Mouse (Mus musculus): ENCODE data around the gene Hrnr.

The Hrnr gene

DNA sequence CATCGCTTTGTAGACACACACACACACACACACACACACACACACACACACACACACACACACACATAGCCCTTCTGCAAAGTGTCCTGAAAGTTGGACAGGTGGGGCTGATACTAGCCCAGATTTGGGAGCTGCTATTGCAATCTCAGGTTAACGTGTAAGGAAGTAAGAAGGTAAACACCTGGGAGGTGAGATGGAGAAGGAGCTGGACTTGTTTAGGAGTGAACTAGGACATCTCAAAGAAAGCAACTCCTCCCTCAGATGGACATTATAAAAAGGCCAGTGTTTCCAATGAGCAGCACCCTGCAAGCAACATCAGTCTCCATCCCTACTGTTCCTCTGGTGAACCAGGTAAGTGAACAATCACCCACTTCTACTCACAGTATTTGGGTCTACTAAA, at the start of gene Hrnr:
Gene Hrnr, plus strand, starts transcription at position 301 of the 400 bp plus-strand sequence.
- DNase-seq: no peak

DNA sequence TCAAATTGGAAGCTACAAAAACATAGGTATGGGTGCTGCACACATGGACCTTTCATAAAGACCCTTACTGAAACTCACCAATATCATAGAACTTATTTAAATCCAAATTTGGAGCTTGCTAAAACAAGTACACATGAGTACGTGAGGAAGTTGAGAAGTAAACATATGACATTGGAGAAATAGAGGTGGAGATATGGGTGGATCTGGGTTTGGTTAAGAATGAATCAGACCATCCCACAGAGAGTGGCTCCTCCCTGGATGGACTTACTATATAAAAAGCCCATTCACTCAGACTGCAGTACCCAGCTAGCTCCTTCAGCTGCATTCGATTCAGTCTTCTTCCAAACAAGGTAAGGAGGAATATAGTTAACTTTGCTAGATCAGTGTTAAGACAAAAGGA, 46.3 kb upstream of the Hrnr start, which contains the start of gene Flg:
Gene Flg, plus strand, starts transcription at position 301 of the 400 bp plus-strand sequence.
- DNase-seq: no peak

DNA sequence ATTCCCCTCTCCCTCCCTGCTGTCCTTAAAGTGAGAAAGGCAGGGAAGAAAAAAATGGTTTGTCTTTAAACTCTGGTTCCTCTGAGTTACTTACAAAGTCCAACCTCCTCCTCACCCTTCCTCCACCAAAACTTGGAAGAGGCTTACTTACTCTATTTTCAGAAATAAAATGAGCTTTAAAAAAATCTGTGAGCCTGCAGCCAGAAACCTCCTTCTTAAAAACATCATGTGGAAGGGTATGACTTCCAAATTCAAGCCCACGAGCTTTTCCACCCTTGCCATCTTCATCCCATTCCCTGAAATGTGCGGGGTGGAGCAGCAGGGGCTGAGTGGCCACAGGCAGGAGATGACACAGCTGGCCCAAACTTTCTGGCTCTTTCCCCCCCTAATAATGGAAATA, 22.0 kb upstream of the Hrnr start:
- no peak for DNase-seq

DNA sequence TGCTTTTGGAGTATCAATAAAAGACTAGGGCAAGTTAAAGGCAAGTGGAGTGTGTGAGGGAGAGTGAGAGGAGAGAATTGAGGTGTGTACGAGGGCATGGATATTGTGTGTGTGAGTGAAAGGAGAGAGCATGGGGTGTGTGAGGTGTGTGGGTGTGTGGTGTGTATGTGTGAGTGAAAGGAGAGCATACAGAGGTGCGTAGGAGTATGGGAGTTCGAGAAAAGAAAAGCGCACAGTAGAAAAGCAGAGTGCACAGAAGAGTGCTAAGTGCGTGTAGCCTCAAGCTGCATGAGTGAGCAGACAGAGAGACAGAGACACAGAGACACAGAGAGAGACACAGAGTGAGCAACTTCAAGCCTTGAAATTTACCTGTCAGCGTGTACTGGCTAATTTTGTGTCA, 19.7 kb upstream of the Hrnr start:
- DNase-seq: no peak

DNA sequence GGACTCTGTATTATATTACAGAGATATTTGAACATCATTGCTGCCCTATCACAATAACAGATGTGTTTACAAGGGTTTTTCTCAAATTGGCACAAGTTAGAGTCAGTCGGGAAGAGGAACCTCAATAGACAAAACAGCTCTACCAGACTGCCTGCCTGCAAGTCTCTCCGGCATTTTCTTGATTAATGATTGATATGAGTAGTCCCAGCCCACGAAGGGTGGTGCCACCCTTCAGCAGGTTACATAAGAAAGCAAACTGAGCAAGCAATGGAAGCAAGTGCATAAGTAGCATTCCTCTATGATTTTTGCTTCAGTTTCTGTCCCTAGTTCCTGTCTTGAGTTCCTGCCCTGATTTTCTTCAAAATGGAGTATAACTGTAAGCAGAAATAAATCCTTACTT, 17.7 kb upstream of the Hrnr start:
- DNase-seq: no peak

DNA sequence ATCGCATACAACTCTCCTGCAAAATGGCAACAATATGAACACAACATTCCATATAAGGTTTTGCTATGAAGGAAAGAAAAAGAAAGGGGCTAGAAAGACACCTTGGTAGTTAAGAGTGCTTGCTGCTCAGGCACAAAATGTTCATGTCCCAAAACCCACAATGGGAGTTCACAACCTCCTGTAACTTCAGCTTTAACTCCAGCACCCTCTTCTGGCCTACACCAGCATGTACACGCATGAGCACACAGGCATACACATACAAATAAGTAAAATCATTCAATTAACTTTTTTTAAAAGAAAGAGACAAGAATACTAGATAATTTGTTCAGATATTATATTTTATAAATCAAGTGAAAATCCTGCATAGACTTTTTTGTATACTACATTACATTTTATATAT, 13.4 kb upstream of the Hrnr start:
- no peak for DNase-seq

DNA sequence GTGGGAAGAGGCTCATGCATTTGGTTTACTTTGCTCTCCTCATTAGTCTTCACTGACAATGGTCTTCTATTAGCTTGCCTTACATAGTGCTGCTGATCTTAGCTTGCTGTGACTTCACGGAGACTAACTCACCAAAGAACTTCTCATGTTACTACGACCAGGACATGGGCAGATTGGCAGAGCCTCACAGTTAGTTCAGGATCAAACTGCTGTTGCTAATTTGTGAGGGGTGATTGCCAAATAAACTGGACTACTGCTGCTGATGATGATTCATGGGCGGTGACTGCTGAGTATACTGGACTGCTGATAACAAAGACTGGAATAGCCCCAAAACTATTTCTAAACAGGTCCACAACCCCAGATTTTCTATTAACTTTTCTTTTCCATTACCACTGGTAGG, 8.2 kb upstream of the Hrnr start:
- no peak for DNase-seq

DNA sequence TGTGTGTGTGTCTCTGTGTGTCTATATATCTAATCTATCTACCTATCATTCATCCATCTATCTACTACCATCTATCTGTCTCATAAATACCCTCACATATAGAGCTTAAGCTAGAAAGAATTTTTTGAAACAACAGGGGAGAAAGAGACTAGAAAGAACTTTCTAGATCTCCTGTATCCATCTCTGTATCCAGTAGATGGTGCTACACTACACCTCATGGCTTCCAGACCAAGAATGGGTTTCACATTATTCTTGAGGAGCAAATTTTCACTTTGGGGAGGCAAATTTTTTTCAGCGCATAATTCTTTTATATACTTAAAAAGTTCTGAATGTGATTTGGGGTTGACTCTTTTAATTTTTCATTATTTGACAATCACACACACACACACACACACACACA, 5.2 kb upstream of the Hrnr start:
- DNase-seq: no peak

DNA sequence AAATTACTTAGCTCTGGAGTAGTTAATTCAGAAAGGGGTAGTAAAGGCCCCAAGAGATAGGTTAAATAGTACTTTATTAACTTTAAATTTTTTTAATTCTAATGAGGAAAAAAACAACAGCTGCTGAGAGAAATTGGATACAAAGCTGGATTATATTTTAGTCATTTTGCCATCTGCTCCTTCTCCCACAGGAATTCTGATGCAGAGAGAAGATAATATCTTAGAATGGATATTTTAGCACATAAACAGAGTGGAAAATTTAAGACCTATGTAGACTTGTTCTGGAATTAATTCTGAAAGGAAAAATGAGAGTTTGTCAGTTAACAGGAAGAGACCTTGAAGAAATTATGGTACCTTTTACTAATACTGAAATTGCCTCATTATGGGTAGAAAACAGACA, 18.2 kb downstream of the Hrnr start:
- DNase-seq: no peak

DNA sequence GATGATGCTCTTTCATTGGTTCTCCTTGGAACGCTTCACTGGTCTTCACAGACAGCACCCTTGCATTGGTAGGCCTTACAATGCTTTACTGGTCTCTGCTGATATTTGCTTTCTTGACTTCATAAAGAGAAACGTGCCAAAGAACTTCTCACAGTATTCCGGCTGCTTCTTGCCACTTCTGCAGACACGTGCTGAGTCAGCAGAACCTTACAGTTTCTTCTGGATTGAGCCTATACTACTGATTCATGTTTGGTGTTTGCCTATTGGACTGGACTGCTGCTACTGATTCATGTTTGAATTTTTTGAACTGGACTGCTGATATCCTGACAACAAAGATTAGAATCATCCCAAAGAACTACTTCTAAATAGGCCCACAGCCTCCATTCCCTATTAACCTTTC, 20.5 kb downstream of the Hrnr start:
- no peak for DNase-seq

DNA sequence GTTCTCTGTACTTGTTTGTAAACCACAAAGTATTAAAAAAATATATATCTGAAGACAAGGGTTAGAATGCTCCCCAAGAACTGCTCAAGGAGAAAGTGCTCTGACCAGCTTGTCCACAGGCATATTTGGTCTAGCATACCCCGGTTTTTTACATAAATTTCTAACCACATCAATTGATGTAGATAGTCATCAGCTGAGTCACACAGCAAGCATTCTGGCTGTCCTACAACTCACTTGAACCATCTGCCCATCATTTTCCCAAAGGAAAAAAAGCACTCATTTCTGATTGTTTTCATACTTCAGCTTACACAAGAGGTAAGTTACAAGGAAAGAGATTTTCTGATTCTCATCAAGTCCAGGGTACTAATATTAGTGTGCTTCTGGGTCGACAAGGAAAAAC, 27.3 kb downstream of the Hrnr start:
- no peak for DNase-seq

DNA sequence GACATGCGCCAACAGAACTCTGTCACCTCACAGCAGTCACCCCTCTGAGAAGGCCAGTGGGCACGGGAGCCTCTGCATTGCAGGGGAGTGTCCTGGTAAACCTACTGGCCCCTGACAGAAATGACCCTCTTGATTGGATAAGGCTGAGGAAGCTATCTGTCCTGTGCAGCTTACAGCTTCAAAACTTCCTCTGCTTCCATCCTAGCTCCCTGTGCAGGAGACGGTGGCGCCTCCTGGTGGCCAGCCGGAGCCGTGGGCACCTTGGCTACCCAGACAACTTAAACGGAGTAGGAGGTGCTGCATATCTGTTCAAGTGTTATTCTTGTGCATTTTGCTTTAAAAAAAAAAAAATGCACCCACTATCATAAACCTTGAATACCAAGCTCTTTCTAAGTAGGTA, 40.5 kb downstream of the Hrnr start:
- no peak for DNase-seq

DNA sequence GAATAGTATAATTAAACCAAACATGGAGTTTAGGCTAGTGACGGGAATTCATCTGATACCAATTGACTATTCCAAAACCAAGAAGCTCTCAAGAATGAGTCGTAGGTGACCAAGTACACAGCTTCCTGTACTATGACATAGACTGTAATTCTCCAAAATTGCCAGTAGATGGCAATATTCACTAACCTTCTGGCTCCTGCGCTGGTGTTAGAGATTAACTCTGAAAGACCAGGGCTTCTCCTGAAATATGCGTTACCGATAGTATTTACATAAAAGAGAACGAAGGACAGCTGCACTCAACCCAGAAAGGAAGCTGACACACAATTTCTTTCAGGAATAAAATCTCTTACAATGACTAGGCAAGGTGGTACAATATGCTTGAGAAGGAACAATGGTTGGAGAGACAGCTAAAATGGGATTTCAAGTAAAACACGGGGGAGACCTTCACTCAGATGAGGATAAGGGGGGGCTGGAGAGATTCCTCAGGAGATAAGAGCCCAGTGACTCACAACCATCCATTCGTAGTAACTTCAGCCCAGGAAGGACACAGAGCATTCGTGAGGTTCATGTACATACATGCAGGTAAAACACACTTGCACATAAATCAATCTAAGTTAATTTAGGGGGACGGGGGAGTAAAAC, 42.5 kb downstream of the Hrnr start:
- no peak for DNase-seq

DNA sequence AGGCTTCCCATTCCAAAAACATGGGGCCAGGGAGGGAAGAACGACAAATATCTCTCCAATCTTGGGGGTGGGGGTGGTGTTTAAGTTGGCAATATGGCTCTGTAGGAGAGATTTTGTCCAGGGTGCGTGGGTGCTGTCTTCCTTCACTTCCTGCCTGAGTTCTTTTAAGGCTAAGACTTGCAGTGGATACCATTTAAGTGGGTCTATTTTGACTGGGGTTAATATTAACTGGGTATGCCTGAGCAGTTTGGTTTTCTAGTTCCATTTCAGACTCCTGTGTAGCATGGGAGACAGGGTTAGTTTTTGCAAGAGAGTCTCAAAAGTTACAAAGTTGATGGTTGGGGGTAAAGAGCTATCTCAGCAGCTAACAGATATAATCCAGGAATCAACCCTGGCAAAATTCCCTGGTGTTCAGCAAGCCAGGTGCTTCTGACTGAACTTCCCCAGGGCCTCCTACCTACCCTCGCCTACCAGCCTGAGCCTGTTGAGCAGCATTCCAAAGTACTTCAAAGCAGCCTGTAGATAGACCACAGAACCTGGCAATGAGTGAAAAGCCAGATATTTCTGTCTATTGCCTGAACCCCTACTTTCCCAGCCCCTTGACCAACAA, 47.5 kb downstream of the Hrnr start:
- DNase-seq: no peak

DNA sequence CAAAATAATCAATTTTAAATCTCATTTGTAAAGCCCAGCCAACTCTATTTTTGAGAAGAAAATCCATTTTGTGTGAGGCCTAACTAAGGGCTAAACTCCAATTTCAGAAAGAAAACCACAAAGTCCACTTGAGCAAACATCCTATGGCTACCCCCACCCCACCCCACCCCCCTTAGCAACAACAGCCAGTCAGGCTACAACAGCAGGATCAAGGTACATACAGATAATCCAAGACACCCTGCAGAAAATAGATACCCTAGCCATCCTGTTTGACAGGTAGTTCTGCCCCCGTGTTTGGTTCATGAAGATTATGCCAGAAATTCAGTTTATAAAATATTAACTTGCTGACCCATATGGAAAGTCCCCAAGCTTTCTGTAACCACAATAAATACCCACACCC, 48.6 kb downstream of the Hrnr start:
- no peak for DNase-seq

DNA sequence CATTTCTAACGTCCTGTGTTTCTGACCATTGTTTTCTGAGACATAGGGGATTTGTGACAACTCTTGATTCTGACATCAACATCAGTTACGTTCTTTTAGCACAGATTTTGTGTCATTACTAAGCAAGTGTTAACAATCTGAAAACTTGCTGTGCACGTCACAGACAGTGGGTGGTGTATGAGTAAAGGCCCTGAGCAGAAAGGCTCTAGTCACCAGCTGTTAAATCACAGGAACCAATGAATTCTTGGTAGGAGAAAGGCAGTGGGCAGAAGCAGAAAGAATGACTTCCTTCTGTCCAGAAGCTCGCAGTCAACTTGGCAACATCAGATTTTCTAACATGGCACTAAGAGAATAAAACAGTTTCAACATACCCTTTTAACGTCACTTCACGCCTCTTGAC, 53.9 kb downstream of the Hrnr start:
- DNase-seq: no peak

DNA sequence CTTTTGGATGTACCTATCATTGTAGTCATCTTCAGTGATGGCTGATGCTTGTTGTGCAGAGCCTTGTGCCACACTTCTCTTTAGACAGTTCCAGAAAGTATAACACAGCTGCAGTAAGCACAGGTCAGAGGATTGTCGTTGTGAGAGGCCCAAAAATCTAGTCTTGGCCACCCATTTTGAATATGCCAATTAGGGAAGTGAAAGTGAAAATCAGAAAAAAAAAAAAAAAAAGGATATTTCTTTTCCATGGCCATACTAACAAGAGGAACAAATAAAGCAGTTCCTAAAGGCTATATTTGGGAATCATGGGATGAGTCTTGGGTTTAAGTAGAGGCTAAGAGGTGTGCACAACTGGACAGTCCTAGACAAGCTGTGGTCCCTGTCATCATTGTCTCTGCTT, 55.6 kb downstream of the Hrnr start:
- DNase-seq: no peak

DNA sequence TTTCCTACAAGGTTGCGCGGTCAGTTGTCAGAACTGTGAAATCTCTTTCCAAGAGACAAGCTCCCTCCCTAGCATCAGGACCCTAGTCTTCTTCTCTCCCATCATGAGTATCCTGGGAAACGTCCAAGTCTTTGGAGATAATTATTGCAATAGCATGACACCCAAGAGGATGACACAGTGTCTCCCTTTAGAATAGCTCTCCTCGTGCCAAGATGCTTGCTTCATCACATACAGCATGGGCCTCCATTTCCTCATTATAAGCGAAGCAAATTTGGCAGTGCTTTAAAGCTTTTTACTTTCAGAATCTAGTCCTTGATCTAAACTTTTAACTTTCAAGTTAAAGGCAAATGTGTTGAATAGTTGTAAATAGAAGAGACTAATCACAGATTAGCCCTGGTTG, 56.1 kb downstream of the Hrnr start:
- no peak for DNase-seq

DNA sequence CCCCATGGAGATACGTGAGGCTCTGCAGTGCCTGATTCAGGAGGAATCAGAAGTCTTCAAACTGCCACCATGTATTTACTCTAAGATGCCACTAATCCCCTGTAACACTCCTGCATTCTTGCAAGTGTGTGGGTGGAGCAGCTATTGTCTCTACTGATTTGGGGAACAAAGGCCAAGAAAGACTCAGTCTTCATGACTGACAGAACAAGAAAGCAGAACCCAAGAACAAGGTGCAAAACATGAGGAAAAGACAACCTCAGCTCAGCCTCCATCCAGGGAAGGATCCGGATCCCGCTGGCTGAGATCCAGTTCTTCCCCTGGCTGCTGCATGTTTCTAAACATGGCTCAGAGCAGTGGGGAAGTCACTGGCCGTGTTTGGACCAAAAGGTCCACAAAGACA, 58.6 kb downstream of the Hrnr start:
- no peak for DNase-seq
